Mouse (Mus musculus) CD4-positive, CD25-positive, alpha-beta regulatory T cell, adult 2 months (primary cell): ENCODE measurements at regions not wholly inside any gene's neighbourhood (a gene's known extent, or its start where the extent isn't known, plus 50 kb on each side); places are given as distances from the start of the nearest gene placed in this dataset.
A peak's percentile ranks its signal among the peaks of the same experiment; 100 is the strongest.

Source experiments
- DNase-seq: peaks from one replicate; pipeline ENCODE4 v3.0.0-alpha.2; 2012; ENCODE audit warnings: low read depth, low spot score

- DNase-seq: no peak
Observed at GRCm38 (mm10) chr16:76591956-76592768, 218.5 kb upstream of the Nrip1 start.

DNA sequence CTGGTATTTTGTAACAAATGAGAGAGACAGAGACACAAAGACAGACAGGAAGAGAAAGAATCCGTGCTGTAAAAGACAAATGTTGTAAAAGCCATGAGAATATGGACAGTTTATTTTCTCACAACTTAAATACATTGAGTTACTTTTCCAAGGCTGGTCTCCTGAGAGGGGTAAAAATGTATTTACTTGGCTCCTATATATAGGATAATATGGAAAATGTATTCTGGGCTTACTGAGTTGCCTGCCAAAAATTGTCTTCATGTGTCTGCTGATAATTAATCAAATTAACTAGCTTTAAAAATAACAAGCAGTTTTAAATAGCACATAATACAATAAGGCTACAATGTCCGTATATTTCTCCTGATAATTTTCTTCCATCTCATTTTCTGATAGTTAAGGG lies 216.2 kb upstream of the Nrip1 start:
- no peak for DNase-seq

- DNase-seq: no peak
Observed at GRCm38 (mm10) chr16:76577206-76577605, 203.6 kb upstream of the Nrip1 start.

GRCm38 (mm10) chr16:76575281-76575680 lies 201.7 kb upstream of the Nrip1 start:
- DNase-seq: peak; percentile 21

DNA sequence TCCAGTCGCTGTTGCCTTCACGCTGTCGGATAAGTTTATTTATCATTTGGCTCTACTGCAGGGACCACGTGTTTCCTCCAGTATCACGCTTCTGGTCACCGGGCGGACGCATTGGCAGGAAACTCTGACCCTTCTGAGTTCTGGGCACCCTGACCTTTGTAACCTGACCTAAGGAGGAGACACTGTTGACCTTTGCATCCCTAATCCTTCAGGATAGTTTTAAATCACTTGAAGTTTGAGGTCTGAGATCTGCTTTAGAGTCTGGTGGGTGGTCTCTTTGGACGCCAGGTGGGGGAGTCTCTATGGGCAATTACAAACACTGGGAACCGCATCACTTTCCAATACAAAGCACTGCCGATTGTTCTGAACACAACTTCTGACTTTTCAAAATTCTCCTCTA lies 192.6 kb upstream of the Nrip1 start:
- no peak for DNase-seq

DNA sequence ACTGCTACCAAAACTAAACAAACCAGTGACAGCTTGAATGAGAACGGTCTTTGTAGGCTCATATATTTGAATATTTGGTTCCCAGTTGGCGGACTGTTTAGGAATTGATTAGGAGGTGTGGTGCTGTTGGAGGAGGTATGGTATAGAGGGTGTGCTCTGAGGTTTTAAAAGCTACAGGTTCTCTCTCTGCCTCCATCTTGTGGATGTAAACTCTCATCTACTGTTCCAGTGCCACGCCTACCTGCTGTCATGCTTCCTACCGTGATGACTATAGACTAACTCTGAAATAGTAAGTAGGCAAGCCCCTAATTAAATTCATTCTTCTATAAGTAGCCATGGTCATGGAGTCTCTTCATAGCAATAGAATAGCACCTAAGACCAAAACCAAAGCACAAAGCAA lies 181.2 kb upstream of the Nrip1 start:
- peak; percentile 49 for DNase-seq

GRCm38 (mm10) chr16:76549628-76550027 lies 176.0 kb upstream of the Nrip1 start:
- DNase-seq: peak; percentile 62

- DNase-seq: no peak
Observed at GRCm38 (mm10) chr16:76547087-76547486, 173.5 kb upstream of the Nrip1 start.

DNA sequence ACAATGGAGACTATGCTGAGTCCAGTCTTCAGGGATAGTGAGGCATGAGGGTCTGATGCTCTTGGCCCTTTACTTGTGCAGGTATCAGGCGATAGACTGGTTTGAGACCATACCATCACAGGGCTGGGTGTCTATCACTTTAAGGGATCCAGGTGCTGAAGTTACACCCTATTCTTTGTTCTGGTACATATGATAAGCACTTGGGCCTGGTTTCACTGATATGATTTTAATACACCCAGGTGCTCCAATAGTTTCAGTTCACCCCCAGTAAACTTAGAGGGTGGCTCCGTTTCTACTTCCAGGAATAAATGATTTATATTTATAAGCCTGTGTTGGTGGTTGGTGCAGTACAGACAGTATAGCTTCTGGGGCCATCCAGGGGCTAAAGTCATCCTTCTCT lies 173.0 kb upstream of the Nrip1 start:
- DNase-seq: no peak

DNA sequence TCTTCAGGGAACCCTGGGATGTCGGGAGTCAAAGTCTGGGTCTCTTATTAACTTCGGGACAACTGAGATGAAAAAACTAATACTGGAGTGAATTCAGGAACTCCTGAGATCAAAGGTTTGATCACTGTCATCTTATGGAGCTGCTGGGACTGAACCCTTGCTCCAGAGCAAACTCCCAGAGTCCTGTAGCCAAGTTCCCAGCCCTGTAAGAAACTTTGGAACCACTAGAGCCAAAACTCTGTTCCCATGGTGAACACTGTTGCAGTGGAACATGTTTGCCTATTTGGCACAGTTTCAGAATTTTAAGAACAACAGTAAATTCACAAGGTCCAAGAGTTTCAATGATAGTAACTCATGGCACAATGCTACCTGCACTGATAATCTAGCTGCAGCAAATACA lies 172.3 kb upstream of the Nrip1 start:
- DNase-seq: no peak

- no peak for DNase-seq
Observed at GRCm38 (mm10) chr16:76544972-76545371, 171.3 kb upstream of the Nrip1 start.

DNA sequence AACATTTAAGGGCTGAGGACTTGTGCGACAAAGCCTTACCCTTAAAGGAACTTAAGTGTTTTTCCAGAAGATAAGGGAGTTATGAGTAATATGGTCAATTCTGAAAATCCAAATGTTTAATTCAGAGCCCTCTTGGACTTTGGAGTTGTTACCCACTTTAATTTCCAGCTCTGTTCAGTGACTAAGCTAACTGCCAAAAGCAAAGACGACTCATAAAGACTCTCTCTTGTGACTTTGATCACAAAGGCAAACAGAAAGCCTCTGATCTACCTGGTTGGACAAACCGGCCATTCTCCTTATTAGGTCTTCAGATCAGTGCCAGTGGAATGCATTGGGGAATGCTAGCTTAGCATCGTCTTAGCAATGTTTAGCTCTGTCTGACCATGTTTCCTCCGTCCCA lies 167.3 kb upstream of the Nrip1 start:
- no peak for DNase-seq

GRCm38 (mm10) chr16:76540328-76540923 lies 166.8 kb upstream of the Nrip1 start:
- peak; percentile 12 for DNase-seq

GRCm38 (mm10) chr16:76539669-76540068 lies 166.0 kb upstream of the Nrip1 start:
- DNase-seq: no peak

GRCm38 (mm10) chr16:76537871-76538270 lies 164.2 kb upstream of the Nrip1 start:
- DNase-seq: peak; percentile 57

GRCm38 (mm10) chr16:76532928-76533217 lies 159.2 kb upstream of the Nrip1 start:
- DNase-seq: no peak

DNA sequence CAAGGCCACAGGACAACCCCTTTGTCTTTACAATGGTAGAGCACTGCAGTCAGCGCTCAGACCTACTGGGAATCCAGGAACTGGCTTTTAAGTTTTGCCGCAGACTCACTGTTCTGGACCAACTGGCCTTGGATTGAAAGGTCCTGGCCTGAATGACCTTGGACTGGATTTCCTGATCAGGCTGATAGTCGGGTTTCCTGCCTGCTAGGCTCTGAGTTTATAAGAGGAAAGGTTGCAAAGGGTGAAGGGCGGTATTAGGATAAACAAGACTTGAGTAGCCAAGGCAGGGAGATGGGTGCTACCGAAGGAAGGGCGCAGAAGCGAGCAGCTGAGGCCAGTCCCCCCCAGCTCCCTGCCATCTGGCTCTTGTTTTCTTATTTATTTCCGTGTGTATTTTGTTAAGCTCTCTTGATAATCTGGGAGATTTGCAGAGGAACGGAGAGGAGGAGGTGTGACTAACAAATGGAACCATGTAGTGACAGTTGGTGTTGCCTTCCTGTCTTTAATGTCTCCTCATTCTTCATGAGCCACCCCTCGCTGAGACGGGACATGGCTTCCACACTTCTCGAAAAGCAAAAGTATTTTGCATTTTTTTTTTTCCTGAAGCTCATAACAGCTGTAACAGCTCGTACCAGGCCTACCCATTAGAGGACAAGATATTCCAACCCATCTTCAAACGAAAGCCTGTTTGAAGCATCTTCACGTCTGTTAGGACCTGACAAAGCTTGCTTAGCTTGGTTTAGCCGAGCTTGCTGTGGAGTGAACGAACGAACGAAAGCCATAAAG lies 158.7 kb upstream of the Nrip1 start:
- peak; percentile 25 for DNase-seq

- DNase-seq: no peak
Observed at GRCm38 (mm10) chr16:76530886-76531285, 157.3 kb upstream of the Nrip1 start.

- DNase-seq: peak; percentile 25
Observed at GRCm38 (mm10) chr16:76529613-76530012, 156.0 kb upstream of the Nrip1 start.

GRCm38 (mm10) chr16:76527106-76527949 lies 153.7 kb upstream of the Nrip1 start:
- DNase-seq: no peak

DNA sequence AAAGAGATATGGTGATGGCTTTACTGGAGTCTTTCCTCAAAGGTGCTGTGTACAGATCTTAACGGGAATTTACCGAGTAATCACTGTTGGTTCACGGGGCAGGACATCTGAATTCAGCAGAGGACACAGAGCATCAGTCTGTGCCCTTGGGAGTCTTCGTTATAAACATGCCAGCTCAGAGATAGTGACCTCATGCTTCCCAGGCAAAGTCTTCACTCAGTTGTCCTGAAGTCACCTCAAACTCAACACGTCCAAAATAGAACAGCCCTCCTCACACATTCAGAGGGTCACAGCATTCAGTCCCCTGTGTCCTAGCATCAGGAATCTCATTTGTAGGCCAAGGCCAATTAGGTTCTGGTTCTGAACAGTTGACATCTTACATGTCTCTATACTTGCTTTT lies 151.9 kb upstream of the Nrip1 start:
- no peak for DNase-seq

- no peak for DNase-seq
Observed at GRCm38 (mm10) chr16:76524921-76525320, 151.3 kb upstream of the Nrip1 start.
